Mouse (Mus musculus): ENCODE data around the gene Mat1a.

- TF ChIP-seq CTCF (IDR thresholded peaks at IDR 0.05; ENCODE audit: low read depth, low read length): no peak
- no peak for TF ChIP-seq TAL1 (conservative IDR thresholded peaks at IDR 0.05; ENCODE audit: low read depth, low read length)
Measured at GRCm38 (mm10) chr14:41111031-41111668, 6.3 kb downstream of the Mat1a start.
